In the genomic region with DNA sequence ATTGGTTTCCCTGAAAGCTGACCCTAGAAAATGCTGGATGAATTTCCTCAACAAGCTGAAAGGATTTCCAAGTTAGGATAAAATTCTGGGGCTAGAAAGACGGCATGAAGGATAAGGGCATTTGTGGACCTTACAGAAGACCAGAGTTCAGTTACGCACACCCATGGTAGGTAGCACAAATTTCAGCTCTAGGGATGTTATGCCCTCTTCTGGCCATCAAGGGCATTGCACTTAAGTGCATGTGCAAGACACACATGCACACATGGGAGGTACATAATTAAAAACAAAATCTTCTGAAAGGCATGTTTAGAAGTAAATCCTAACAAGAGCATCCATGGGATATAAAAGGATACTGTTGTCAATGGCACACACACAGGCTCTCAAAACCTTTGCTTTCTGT, we compare ENCODE assay signal across 11 mouse cellular contexts. TPM values are rescaled to one million over a fixed set of nuclear protein-coding genes. Genes with fewer than 3 reads are reported as not detected.
A peak's percentile ranks its signal among the peaks of the same experiment; 100 is the strongest.
DNase-seq lines count a peak whose midpoint lies in the region; ATAC-seq and TF ChIP-seq lines count a peak whose summit lies in the region.
"Had no signal": no experiment of that assay in that cellular context is flagged by ENCODE, and none has a peak within 500 bp of the region (broad histone marks: within the 10 kb centered on the region; RNA-seq: fewer than 3 reads in every experiment).

No protein-coding gene starts in this region.

- no peaks in the 10 kb centered on the region for H3K9me3 ChIP-seq in E14TG2a.4 (ENCODE audit: low read length)
- no peaks in the 10 kb centered on the region for H3K9me3 ChIP-seq in limb, embryonic 10.5 days (replicated peaks)
- H3K9me3 ChIP-seq: forebrain, embryonic 13.5 days; liver, embryonic 15.5 days had no signal

- no peaks in the 10 kb centered on the region for H3K27me3 ChIP-seq in E14TG2a.4 (ENCODE audit: insufficient read depth, low read length)
- no peaks in the 10 kb centered on the region for H3K27me3 ChIP-seq in limb, embryonic 10.5 days (ENCODE audit: low read depth, poor library complexity, severe bottlenecking)
- H3K27me3 ChIP-seq: forebrain, embryonic 13.5 days; liver, embryonic 15.5 days had no signal

- TF ChIP-seq CTCF in E14TG2a.4 (conservative IDR thresholded peaks at IDR 0.05; ENCODE audit: low read length), result peak; percentile 91

- no peaks in the 10 kb centered on the region for H3K36me3 ChIP-seq in E14TG2a.4 (ENCODE audit: insufficient read depth, low read length)
- no peaks in the 10 kb centered on the region for H3K36me3 ChIP-seq in limb, embryonic 10.5 days
- H3K36me3 ChIP-seq: liver, embryonic 15.5 days had no signal

- WGBS in limb, embryonic 10.5 days, result 84% methylated on average over 2 of the region's 2 CpGs

- peak; percentile 29 for DNase-seq in kidney, adult 18-20 months
- DNase-seq in kidney, adult 11 months, result no peak
- peak; percentile 54 for DNase-seq in A20 (ENCODE audit: low read depth, low spot score)
- DNase-seq in limb, embryonic 10.5 days (ENCODE audit: low spot score), result peak; percentile 28
- DNase-seq in right cerebral cortex, postnatal 14 days, result no peak
- DNase-seq in embryo, embryonic 11 days, result no peak

- H3K4me1 ChIP-seq in E14TG2a.4 (replicated peaks; ENCODE audit: low read depth, low read length), result peaks cover 12% of the 10 kb centered on the region
- peaks cover 23% of the 10 kb centered on the region for H3K4me1 ChIP-seq in limb, embryonic 10.5 days
- H3K4me1 ChIP-seq: forebrain, embryonic 13.5 days; liver, embryonic 15.5 days had no signal

- no peak for ATAC-seq in erythroid progenitor cell, adult 5-6 weeks (replicated peaks; ENCODE audit: low FRiP score, poor library complexity, severe bottlenecking)
- ATAC-seq: forebrain, embryonic 13.5 days had no signal

- H3K27ac ChIP-seq in limb, embryonic 10.5 days, result no peak overlapping the region
- H3K27ac ChIP-seq: forebrain, embryonic 13.5 days; liver, embryonic 15.5 days had no signal

- no peak overlapping the region for H3K4me3 ChIP-seq in E14TG2a.4 (replicated peaks; ENCODE audit: low read length)
- H3K4me3 ChIP-seq in limb, embryonic 10.5 days, result no peak overlapping the region
- H3K4me3 ChIP-seq: forebrain, embryonic 13.5 days; liver, embryonic 15.5 days had no signal

RNA-seq across cellular contexts. Expression of a gene that starts 54.6 kb away (rescaled TPM):
- polyA plus RNA-seq in limb, embryonic 10.5 days (2016; fragmentation: Nextera tagmentation; extraction: Ambion mirVana), result not detected in 2 replicates
- total RNA-seq in erythroid progenitor cell, adult 5-6 weeks (2015; ENCODE audit: low replicate concordance), result not detected in 2 replicates
- total RNA-seq in erythroid progenitor cell, adult 5-6 weeks (2017; ENCODE audit: low replicate concordance), result not detected in 2 replicates
- polyA plus RNA-seq: forebrain, embryonic 13.5 days; large intestine, adult 2 months had no signal

Comparison
In these comparisons a context has a peak if more than half of its experiments do, and no peak if none do; other contexts are left out.
1. DNase-seq: peak in kidney, adult 18-20 months (single experiment), A20 (single experiment) and limb, embryonic 10.5 days (single experiment); none in kidney, adult 11 months (single experiment), right cerebral cortex, postnatal 14 days (single experiment) and embryo, embryonic 11 days (single experiment).